Mouse (Mus musculus) forebrain, embryonic 11.5 days (tissue): ENCODE results near the gene Dgcr8. TPM values are rescaled to one million over a fixed set of nuclear protein-coding genes. Genes with fewer than 3 reads are reported as not detected.
"Not testable (repeated sequence)": the region's sequence is repeated elsewhere in the genome, so short reads cannot be mapped to it uniquely, and the experiment has no call there.

Experiments used
- ATAC-seq: fragments of 200-750 bp; cut with Nextera tagmentation; replicated peaks from 2 replicates; pipeline ENCODE4 v1.8.0; 2017; ENCODE audit warnings: moderate TSS enrichment; ENCODE audit not compliant: low FRiP score
- DNase-seq: peaks from one replicate; pipeline ENCODE4 v3.0.0-alpha.2; 2017; ENCODE audit warnings: low spot score
- H3K27ac ChIP-seq: fragments of 300-500 bp; sonication (generic); 2 replicates; pipeline ENCODE4 v1.5.1; 2014; ENCODE audit warnings: low read depth, low read length
- H3K27me3 ChIP-seq: fragments of 300-500 bp; sonication (generic); 2 replicates; pipeline ENCODE4 v1.6.1; 2014; ENCODE audit warnings: mild to moderate bottlenecking, low read length, mixed read lengths; ENCODE audit not compliant: control insufficient read depth, insufficient read depth
- H3K36me3 ChIP-seq: fragments of 300-500 bp; sonication (generic); 2 replicates; pipeline ENCODE4 v1.6.1; 2014; ENCODE audit warnings: mild to moderate bottlenecking, low read length, moderate library complexity, mixed read lengths; ENCODE audit not compliant: control insufficient read depth, insufficient read depth
- H3K4me1 ChIP-seq: fragments of 300-500 bp; sonication (generic); replicated peaks from 2 replicates; pipeline ENCODE4 v1.6.1; 2014; ENCODE audit warnings: low read length, mixed read lengths; ENCODE audit not compliant: control insufficient read depth, insufficient read depth
- H3K4me2 ChIP-seq: fragments of 300-500 bp; sonication (generic); 2 replicates; pipeline ENCODE4 v1.6.1; 2014; ENCODE audit warnings: low read depth, mild to moderate bottlenecking, low read length, moderate library complexity, mixed read lengths; ENCODE audit not compliant: severe bottlenecking
- H3K4me3 ChIP-seq: fragments of 300-500 bp; sonication (generic); 2 replicates; pipeline ENCODE4 v1.5.1; 2014; ENCODE audit warnings: low read depth, low read length
- H3K9ac ChIP-seq: fragments of 300-500 bp; sonication (generic); 2 replicates; pipeline ENCODE4 v1.6.1; 2014; ENCODE audit warnings: low read length
- H3K9me3 ChIP-seq: fragments of 300-500 bp; sonication (generic); 2 replicates; pipeline ENCODE4 v1.6.1; 2016; ENCODE audit warnings: low read length, mixed read lengths; ENCODE audit not compliant: control insufficient read depth
- WGBS: fragments of 180-500 bp; shearing (Covaris S2); extraction: QIAGEN DNeasy Blood & Tissue Kit; methylation state at CpG from one replicate; pipeline ENCODE4 v1.1.7; 2014; 5-methylcytosine and 5-hydroxymethylcytosine counted together
- polyA plus RNA-seq: library from polyadenylated mRNA; unstranded; fragments of >200 nt; fragmentation: Nextera tagmentation; extraction: Ambion mirVana; gene quantifications from 2 replicates; pipeline ENCODE4 v1.2.1, GENCODE M21; 2014

The Dgcr8 gene
- polyA plus RNA-seq, 1 experiment from 2014 or later, result 52.4 TPM

DNA sequence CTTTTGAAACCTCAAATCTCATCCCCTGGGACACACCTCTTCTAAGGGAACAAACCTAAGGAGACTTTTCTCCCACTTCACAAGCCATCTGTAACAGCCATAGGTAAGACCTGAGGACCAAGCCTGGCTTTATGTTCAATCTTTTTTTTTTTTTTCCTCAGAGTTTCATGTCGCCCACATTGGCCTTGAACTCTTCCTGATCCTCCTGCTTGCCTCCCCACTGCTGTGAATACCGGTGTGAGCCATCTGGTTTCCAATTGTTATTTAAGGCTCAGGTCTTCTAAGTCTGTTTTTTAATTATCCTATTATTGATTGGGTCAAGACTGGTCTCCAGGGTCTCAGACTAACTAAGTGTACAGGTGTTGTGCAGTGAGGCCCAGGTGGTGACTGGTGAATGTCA, 32.4 kb upstream of the Dgcr8 start:
- DNase-seq, result no peak
- Histone ChIP-seq H3K9me3 (no peaks in the 10 kb centered on the region), H3K9ac (no peak overlapping the region), H3K27ac (no peak overlapping the region), H3K27me3 (no peaks in the 10 kb centered on the region), H3K4me1 (no peaks in the 10 kb centered on the region), H3K4me3 (no peak overlapping the region), H3K4me2 (no peak overlapping the region), H3K36me3 (no peaks in the 10 kb centered on the region)
- WGBS, result 80% methylated on average over 2 of the region's 2 CpGs
- ATAC-seq, result no peak

DNA sequence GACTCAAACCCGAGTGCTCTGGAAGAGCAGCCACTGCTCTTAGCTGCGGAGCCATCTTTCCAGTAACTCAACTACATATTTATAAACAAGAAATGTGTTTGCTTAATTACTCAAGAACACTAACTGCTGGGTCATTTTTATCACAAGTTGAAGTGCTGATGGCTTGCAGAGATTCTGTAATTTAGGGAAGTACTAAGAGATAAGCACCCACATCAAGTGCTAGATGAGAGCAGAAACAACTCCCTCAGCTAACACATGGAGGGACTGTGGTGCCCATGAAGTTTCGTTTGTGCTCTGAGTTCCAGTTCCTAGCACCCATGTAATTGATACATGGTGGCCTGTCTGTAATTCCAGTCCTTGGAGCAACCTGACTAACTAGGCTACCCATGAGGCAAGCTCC, 29.9 kb upstream of the Dgcr8 start:
- Histone ChIP-seq H3K36me3 (no peaks in the 10 kb centered on the region), H3K4me1 (no peaks in the 10 kb centered on the region), H3K4me2 (no peak overlapping the region), H3K9me3 (no peaks in the 10 kb centered on the region), H3K27ac (no peak overlapping the region), H3K4me3 (no peak overlapping the region), H3K9ac (no peak overlapping the region), H3K27me3 (no peaks in the 10 kb centered on the region)
- DNase-seq, result no peak
- 75% methylated on average over 3 of the region's 3 CpGs for WGBS
- ATAC-seq, result no peak

DNA sequence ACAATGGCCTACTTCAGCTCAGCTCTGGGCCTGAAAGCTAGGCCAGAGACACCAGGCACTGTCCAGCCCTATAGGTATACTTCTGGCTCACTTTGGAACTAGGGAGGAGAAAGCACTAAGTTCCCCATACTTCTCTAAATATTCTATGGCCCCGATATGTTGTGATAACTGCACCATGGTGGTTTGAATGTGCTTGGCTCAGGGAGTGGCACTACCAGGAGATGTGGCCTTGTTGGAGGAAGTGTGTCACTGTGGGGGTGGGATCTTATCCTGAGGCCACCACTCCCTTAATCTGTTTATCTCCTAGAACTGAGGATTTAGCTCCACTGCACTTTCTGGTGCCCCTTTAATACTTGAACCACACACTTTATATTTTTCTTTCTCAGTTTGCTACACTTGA, 19.1 kb upstream of the Dgcr8 start:
- no peak for DNase-seq
- Histone ChIP-seq H3K27me3 (no peaks in the 10 kb centered on the region), H3K4me2 (no peak overlapping the region), H3K27ac (no peak overlapping the region), H3K9ac (no peak overlapping the region), H3K9me3 (no peaks in the 10 kb centered on the region), H3K36me3 (no peaks in the 10 kb centered on the region), H3K4me1 (no peaks in the 10 kb centered on the region), H3K4me3 (no peak overlapping the region)
- WGBS, result 100% methylated on average over 1 of the region's 1 CpGs
- ATAC-seq, result no peak

DNA sequence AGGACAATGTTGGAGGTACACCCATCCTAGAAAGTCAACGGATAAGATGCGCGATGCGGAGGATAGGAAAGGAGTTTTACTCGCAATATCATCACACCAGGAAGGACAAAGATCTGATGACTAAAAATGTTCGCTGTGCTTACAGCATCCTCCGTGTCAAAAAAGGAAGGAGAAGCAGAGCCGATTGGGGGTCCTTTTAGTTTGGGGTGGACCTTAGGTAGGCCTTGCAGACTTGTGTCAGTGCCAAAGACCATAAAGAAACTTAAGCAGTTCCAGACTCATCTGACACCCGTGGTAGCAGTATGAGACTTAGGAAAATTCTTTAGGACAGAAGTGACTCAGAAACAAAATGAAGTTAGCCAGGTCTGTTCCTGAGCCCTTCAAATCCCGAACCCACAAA, 568 bp upstream of the Dgcr8 start:
- Histone ChIP-seq H3K4me3 (peak overlapping the region; percentile 91), H3K4me1 (peaks cover 16% of the 10 kb centered on the region), H3K4me2 (peak overlapping the region; percentile 34; the same call in 1 of the 2 replicates), H3K9ac (peak overlapping the region; percentile 98; the same call in 1 of the 2 replicates)
- not testable (repeated sequence) for H3K9me3 ChIP-seq, DNase-seq, H3K36me3 ChIP-seq, H3K27me3 ChIP-seq, H3K27ac ChIP-seq
- ATAC-seq, result peak; percentile 8; the same call in 1 of the 2 replicates
- 6% methylated on average over 8 of the region's 10 CpGs for WGBS

DNA sequence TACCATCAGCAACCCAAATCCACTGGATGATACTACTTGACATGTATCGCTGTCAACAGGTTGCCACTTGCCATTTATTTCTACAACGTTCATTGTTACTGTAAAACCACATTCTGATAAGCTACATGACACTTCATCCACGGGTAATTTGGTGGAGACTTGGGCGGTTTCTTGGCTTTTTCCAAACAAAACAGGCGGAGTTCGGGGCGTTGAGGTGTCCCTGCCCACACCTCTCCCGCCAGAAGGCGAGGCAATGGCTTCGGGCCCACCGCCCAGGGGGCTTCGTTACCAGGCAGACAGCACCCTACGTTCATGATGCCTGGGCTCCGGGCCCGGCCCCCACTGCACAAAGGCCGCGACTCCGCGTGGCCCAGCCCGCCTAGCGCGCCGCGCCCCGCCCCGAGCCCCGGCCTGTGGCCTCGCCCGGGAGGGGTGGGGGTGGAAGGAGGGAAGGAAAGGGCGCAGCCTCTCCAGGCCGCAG, 425 bp downstream of the Dgcr8 start:
- DNase-seq (no peak), ATAC-seq (peak; percentile 82)
- peak overlapping the region; percentile 82 for H3K27ac ChIP-seq
- peak overlapping the region; percentile 87 for H3K4me2 ChIP-seq
- H3K4me3 ChIP-seq, result peak overlapping the region; percentile 91
- peaks cover 16% of the 10 kb centered on the region for H3K4me1 ChIP-seq
- H3K9me3 ChIP-seq, result no peaks in the 10 kb centered on the region
- H3K9ac ChIP-seq, result peak overlapping the region; percentile 98
- H3K36me3 ChIP-seq, result peaks cover 4% of the 10 kb centered on the region
- H3K27me3 ChIP-seq, result no peaks in the 10 kb centered on the region
- under 1% methylated on average over 29 of the region's 31 CpGs for WGBS

DNA sequence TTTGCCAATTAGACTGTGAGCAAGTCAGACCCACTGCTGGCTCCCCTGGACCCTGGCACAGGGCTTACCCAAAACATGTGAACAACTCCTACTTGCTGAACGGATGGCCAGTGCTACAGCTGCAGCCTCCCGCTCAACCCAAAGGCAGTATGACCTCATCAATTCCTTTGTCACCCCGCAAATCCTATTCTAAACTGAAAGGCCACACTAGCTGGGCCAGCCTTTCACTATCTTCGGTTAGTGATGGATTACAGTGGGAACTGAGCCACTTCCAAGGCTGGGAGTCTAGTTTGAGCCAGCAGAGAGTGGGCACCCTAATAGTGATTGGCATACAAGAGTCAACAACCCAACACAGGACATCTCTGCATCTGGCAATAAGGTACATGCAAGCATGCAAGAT, 880 bp downstream of the Dgcr8 start:
- peak overlapping the region; percentile 87 for H3K4me2 ChIP-seq
- no peaks in the 10 kb centered on the region for H3K27me3 ChIP-seq
- peak overlapping the region; percentile 82; the same call in 1 of the 2 replicates for H3K27ac ChIP-seq
- DNase-seq, result no peak
- H3K9me3 ChIP-seq, result no peaks in the 10 kb centered on the region
- H3K4me1 ChIP-seq, result peaks cover 16% of the 10 kb centered on the region
- WGBS, result 0% methylated on average over 4 of the region's 4 CpGs
- peak overlapping the region; percentile 98 for H3K9ac ChIP-seq
- H3K4me3 ChIP-seq, result peak overlapping the region; percentile 91
- H3K36me3 ChIP-seq, result peaks cover 7% of the 10 kb centered on the region
- no peak for ATAC-seq

DNA sequence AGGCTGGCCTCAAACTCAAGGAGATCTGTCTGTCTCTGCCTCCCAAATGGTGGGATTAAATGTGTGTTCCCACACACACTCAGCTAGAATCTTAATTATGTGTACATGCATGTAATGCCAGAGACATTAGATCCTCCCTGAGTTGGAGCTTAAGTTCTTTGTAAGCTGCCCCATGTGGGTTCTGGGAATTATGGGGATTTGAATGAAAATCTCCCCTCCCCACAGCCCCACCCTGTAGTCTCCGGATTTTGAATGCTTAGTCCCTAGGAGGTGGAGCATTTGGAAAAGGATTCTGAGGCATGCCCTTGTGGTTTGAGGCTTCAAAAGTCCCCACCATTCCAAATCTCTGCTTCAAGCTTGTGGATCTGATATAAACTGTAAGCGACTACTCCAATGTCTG, 13.9 kb downstream of the Dgcr8 start:
- Histone ChIP-seq H3K4me1 (no peaks in the 10 kb centered on the region), H3K9ac (no peak overlapping the region), H3K9me3 (no peaks in the 10 kb centered on the region), H3K27me3 (no peaks in the 10 kb centered on the region), H3K4me2 (no peak overlapping the region), H3K4me3 (no peak overlapping the region), H3K36me3 (peaks cover 42% of the 10 kb centered on the region), H3K27ac (no peak overlapping the region)
- 71% methylated on average over 2 of the region's 2 CpGs for WGBS
- ATAC-seq (no peak), DNase-seq (no peak)

DNA sequence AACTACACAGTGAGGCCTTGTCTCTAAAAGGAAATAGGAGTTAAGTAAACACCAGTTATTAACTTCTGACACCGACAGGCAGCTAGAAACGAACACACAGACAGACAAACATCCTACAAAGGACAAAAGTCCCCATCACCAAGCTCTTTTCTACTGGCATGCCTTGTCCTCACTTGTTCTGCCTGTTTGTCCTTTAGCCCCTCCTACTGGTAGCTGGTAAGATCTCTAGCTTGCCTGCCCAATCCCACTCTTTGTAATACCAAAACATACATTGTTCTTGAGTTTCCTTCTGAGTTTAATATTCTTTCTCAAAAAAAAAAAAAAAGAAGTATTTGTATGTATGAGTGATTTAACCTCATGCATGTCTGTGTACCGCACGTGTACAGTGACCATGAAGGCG, 20.9 kb downstream of the Dgcr8 start:
- H3K4me3 ChIP-seq, result no peak overlapping the region
- no peak for DNase-seq
- H3K4me2 ChIP-seq, result no peak overlapping the region
- no peak overlapping the region for H3K27ac ChIP-seq
- H3K9me3 ChIP-seq, result no peaks in the 10 kb centered on the region
- H3K27me3 ChIP-seq, result no peaks in the 10 kb centered on the region
- H3K9ac ChIP-seq, result no peak overlapping the region
- WGBS, result 85% methylated on average over 5 of the region's 5 CpGs
- no peak for ATAC-seq
- H3K36me3 ChIP-seq, result peaks cover 20% of the 10 kb centered on the region
- no peaks in the 10 kb centered on the region for H3K4me1 ChIP-seq

DNA sequence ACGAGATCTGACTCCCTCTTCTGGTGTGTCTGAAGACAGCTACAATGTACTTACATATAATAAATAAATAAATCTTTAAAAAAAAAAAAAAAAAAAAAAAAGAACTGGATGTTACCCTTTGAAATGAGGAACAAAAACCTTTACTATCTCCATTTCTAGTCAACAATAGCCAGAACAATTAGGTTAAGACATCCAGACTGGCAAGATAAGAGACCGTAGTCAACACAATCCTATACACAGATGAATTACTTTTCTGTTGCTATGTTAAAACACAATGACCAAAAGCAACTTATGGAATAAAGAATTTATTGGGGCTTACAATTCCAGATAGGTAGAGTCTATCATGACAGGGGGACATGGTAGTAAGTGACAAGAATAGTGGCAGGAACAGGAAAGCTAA, 24.0 kb downstream of the Dgcr8 start:
- no peaks in the 10 kb centered on the region for H3K27me3 ChIP-seq
- WGBS, result 88% methylated on average over 2 of the region's 2 CpGs
- H3K4me3 ChIP-seq, result no peak overlapping the region
- H3K4me1 ChIP-seq, result no peaks in the 10 kb centered on the region
- no peak overlapping the region for H3K4me2 ChIP-seq
- no peaks in the 10 kb centered on the region for H3K9me3 ChIP-seq
- H3K9ac ChIP-seq, result no peak overlapping the region
- H3K36me3 ChIP-seq, result peaks cover 29% of the 10 kb centered on the region
- no peak for DNase-seq
- H3K27ac ChIP-seq, result no peak overlapping the region
- ATAC-seq, result no peak
